In the genomic region with DNA sequence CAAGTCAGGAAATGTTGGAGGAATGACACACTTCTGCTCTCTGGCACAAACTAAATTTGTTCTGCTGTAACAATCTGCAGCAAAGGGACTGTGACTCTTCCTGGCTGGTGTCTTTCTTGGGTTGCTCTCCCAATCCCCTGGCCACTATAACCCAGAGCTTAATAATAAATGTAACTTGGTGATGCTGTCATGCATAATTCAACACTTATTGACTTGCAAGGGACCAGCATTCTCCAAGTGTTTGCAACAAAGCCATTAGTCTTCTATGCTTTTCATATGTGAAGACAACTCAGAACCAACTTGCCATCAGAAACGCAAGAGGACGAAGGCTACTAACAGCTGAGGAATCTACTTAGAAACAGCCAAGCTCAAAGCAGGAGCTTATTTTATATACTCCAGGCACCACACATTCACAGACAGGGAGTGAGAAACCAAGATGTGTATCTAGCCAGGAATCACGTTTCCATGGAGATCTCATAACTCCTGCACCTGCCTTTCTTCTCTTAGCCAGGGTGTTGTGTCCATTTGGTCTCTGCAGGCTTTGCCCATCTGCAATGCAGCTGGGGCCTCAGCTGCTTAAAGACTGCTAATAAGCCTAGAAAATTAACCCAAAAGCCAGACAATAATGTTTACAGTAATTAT, we compare ENCODE assay signal across 10 mouse cellular contexts. TPM values are rescaled to one million over a fixed set of nuclear protein-coding genes. Genes with fewer than 3 reads are reported as not detected.
A peak's percentile ranks its signal among the peaks of the same experiment; 100 is the strongest.
DNase-seq lines count a peak whose midpoint lies in the region; ATAC-seq and TF ChIP-seq lines count a peak whose summit lies in the region.
"Had no signal": no experiment of that assay in that cellular context is flagged by ENCODE, and none has a peak within 500 bp of the region (broad histone marks: within the 10 kb centered on the region; RNA-seq: fewer than 3 reads in every experiment).

No protein-coding gene starts in this region.

- TF ChIP-seq POLR2A in limb, embryonic 14.5 days (IDR thresholded peaks at IDR 0.05; ENCODE audit: borderline replicate concordance, extremely low read depth, insufficient read depth, insufficient read length): no peak

- H3K27ac ChIP-seq in neural tube, embryonic 11.5 days (ENCODE audit: low read depth, low read length): no peak overlapping the region
- peak overlapping the region; percentile 76 for H3K27ac ChIP-seq in forebrain, embryonic 15.5 days (replicated peaks)
- no peak overlapping the region for H3K27ac ChIP-seq in limb, embryonic 14.5 days (replicated peaks; ENCODE audit: low read depth, low read length)
- H3K27ac ChIP-seq: embryonic facial prominence, embryonic 12.5 days had no signal

- H3K4me1 ChIP-seq in neural tube, embryonic 11.5 days (ENCODE audit: control insufficient read depth, insufficient read depth, low read length): peaks cover 7% of the 10 kb centered on the region
- H3K4me1 ChIP-seq in forebrain, embryonic 15.5 days: peaks cover 18% of the 10 kb centered on the region
- peaks cover 7% of the 10 kb centered on the region; the same call in 1 of the 2 replicates for H3K4me1 ChIP-seq in limb, embryonic 14.5 days (ENCODE audit: control insufficient read depth, insufficient read depth, low read length)

- H3K9ac ChIP-seq in neural tube, embryonic 11.5 days (ENCODE audit: low read length): no peak overlapping the region
- H3K9ac ChIP-seq in forebrain, embryonic 15.5 days (replicated peaks): no peak overlapping the region
- no peak overlapping the region for H3K9ac ChIP-seq in limb, embryonic 14.5 days (ENCODE audit: low read depth, low read length, severe bottlenecking)
- H3K9ac ChIP-seq: embryonic facial prominence, embryonic 12.5 days had no signal

- ATAC-seq in neural tube, embryonic 11.5 days (ENCODE audit: insufficient read depth, low FRiP score, low TSS enrichment): peak; percentile 71
- peak; percentile 79 for ATAC-seq in forebrain, embryonic 15.5 days (replicated peaks)
- peak; percentile 72 for ATAC-seq in limb, embryonic 14.5 days (ENCODE audit: low FRiP score, low read depth)

- DNase-seq in neural tube, embryonic 11.5 days (ENCODE audit: low spot score): peak; percentile 48
- DNase-seq in neural tube, embryonic 10.5 days (ENCODE audit: extremely low spot score, low spot score): no peak
- DNase-seq in limb, embryonic 14.5 days (ENCODE audit: low spot score): peak; percentile 55
- DNase-seq in adrenal gland, postnatal 4 days (ENCODE audit: low spot score in 2 of 2): no peak
- DNase-seq in spleen, postnatal 10 days (ENCODE audit: low spot score in 2 of 2): no peak
- DNase-seq in thymus, adult 18-20 months: no peak
- DNase-seq: heart, adult 18-20 months; thymus, postnatal 4 days had no signal

- H3K27me3 ChIP-seq in neural tube, embryonic 11.5 days (ENCODE audit: control insufficient read depth, insufficient read depth, low read length): no peaks in the 10 kb centered on the region
- no peaks in the 10 kb centered on the region for H3K27me3 ChIP-seq in forebrain, embryonic 15.5 days
- no peaks in the 10 kb centered on the region for H3K27me3 ChIP-seq in limb, embryonic 14.5 days (ENCODE audit: control insufficient read depth, insufficient read depth, low read length)
- H3K27me3 ChIP-seq: embryonic facial prominence, embryonic 12.5 days had no signal

- 57% methylated on average over 3 of the region's 3 CpGs for WGBS in neural tube, embryonic 11.5 days
- 29% methylated on average over 3 of the region's 3 CpGs for WGBS in forebrain, embryonic 15.5 days
- 37% methylated on average over 3 of the region's 3 CpGs for WGBS in limb, embryonic 14.5 days

- no peak overlapping the region for H3K4me2 ChIP-seq in neural tube, embryonic 11.5 days (ENCODE audit: low read depth)
- no peak overlapping the region for H3K4me2 ChIP-seq in forebrain, embryonic 15.5 days (replicated peaks)
- H3K4me2 ChIP-seq in limb, embryonic 14.5 days (replicated peaks; ENCODE audit: low read depth, low read length, severe bottlenecking): no peak overlapping the region
- H3K4me2 ChIP-seq: embryonic facial prominence, embryonic 12.5 days had no signal

- H3K36me3 ChIP-seq in neural tube, embryonic 11.5 days (ENCODE audit: control insufficient read depth, insufficient read depth, low read length): no peaks in the 10 kb centered on the region
- no peaks in the 10 kb centered on the region for H3K36me3 ChIP-seq in forebrain, embryonic 15.5 days
- no peaks in the 10 kb centered on the region for H3K36me3 ChIP-seq in limb, embryonic 14.5 days (ENCODE audit: control insufficient read depth, insufficient read depth, low read length)
- H3K36me3 ChIP-seq: embryonic facial prominence, embryonic 12.5 days had no signal

- no peak overlapping the region for H3K4me3 ChIP-seq in neural tube, embryonic 11.5 days (ENCODE audit: low read depth, low read length)
- no peak overlapping the region for H3K4me3 ChIP-seq in forebrain, embryonic 15.5 days
- no peak overlapping the region for H3K4me3 ChIP-seq in limb, embryonic 14.5 days (replicated peaks; ENCODE audit: low read length)
- H3K4me3 ChIP-seq: embryonic facial prominence, embryonic 12.5 days had no signal

- H3K9me3 ChIP-seq in neural tube, embryonic 11.5 days (ENCODE audit: control insufficient read depth, low read length): no peaks in the 10 kb centered on the region
- H3K9me3 ChIP-seq in forebrain, embryonic 15.5 days: no peaks in the 10 kb centered on the region
- H3K9me3 ChIP-seq in limb, embryonic 14.5 days (ENCODE audit: control insufficient read depth, low read length): no peaks in the 10 kb centered on the region
- H3K9me3 ChIP-seq: embryonic facial prominence, embryonic 12.5 days had no signal

RNA-seq across cellular contexts. Expression of gene Sv2b, which starts 19.8 kb away (rescaled TPM):
- polyA plus RNA-seq in neural tube, embryonic 11.5 days (2014; fragmentation: Nextera tagmentation; extraction: Ambion mirVana): 3.2 and 4.2 TPM in 2 replicates
- polyA plus RNA-seq in forebrain, embryonic 15.5 days (2015; fragmentation: Nextera tagmentation; extraction: Ambion mirVana): 9.7 and 10.0 TPM in 2 replicates
- polyA plus RNA-seq in limb, embryonic 14.5 days (2012; rRNA removed): 1.1 and 1.2 TPM in 2 replicates
- polyA plus RNA-seq in limb, embryonic 14.5 days (2014; fragmentation: Nextera tagmentation; extraction: Ambion mirVana): 2.1 and 2.5 TPM in 2 replicates
- total RNA-seq in adrenal gland, postnatal 4 days (2021): 1 to 10 TPM; 1.2 to 1.3 TPM

Comparison
In these comparisons a context has a peak if more than half of its experiments do, and no peak if none do; other contexts are left out.
1. DNase-seq: peak in neural tube, embryonic 11.5 days (single experiment) and limb, embryonic 14.5 days (single experiment); none in neural tube, embryonic 10.5 days (single experiment), adrenal gland, postnatal 4 days (0 of 2), spleen, postnatal 10 days (0 of 2) and thymus, adult 18-20 months (0 of 2).
2. Peak in every context shown above with its lines, with median percentiles within 50 percentile points of each other: ATAC-seq.